Mouse (Mus musculus): Measurements from ENCODE around the gene Cdkn2d.

DNA sequence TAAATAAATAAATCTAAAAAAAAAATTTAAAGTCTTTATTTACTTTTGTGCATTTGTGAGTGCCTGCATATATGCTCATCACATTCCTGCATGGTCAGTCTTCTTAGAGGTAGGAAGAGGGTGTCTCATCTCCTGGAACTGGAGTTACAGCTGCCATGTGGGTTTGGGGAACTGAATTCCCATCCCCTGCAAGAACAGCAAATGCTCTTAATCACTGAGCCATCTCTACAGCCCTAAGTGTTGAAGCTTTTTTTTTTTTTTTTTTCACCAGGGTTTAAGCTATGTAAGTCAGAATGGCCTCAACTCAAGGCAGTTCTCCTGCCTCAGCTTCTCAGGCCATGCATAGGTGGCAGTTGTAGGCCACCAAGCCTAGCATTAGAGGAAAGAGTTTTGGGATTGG is 43.5 kb upstream of the Cdkn2d start:
- TF ChIP-seq CTCF (IDR thresholded peaks at IDR 0.05; ENCODE audit: low read depth) (no peak), EP300 (IDR thresholded peaks at IDR 0.05; ENCODE audit: low read depth) (no peak)

All from liver, postnatal 0 days (tissue).